Mouse (Mus musculus) forebrain, postnatal 0 days (tissue): ENCODE measurements around the gene Pitpnb. TPM values are rescaled to one million over a fixed set of nuclear protein-coding genes. Genes with fewer than 3 reads are reported as not detected.

Experiments
- ATAC-seq: fragments of 200-750 bp; cut with Nextera tagmentation; 2 replicates; pipeline ENCODE4 v1.8.0; 2017; ENCODE audit warnings: mild to moderate bottlenecking, moderate library complexity
- DNase-seq: peaks from one replicate; pipeline ENCODE4 v3.0.0-alpha.2; 2015
- H3K27ac ChIP-seq: fragments of 300-500 bp; sonication (generic); 2 replicates; pipeline ENCODE4 v1.5.1; 2014; ENCODE audit warnings: low read depth, mild to moderate bottlenecking, antibody characterized with exemption, low read length, moderate library complexity, mixed read lengths
- H3K27me3 ChIP-seq: fragments of 300-500 bp; sonication (generic); 2 replicates; pipeline ENCODE4 v1.6.1; 2014; ENCODE audit warnings: mild to moderate bottlenecking, low read length, mixed read lengths; ENCODE audit not compliant: insufficient read depth
- H3K36me3 ChIP-seq: fragments of 300-500 bp; sonication (generic); 2 replicates; pipeline ENCODE4 v1.6.1; 2014; ENCODE audit warnings: mild to moderate bottlenecking, moderate library complexity; ENCODE audit not compliant: insufficient read depth
- H3K4me1 ChIP-seq: fragments of 300-500 bp; sonication (generic); 2 replicates; pipeline ENCODE4 v1.6.1; 2014; ENCODE audit warnings: antibody characterized with exemption; ENCODE audit not compliant: insufficient read depth
- H3K4me2 ChIP-seq: fragments of 300-500 bp; sonication (generic); 2 replicates; pipeline ENCODE4 v1.6.1; 2014; ENCODE audit warnings: low read depth, mild to moderate bottlenecking, moderate library complexity
- H3K4me3 ChIP-seq: fragments of 300-500 bp; sonication (generic); 2 replicates; pipeline ENCODE4 v1.5.1; 2014; ENCODE audit warnings: low read depth, low read length, mixed read lengths
- H3K9ac ChIP-seq: fragments of 300-500 bp; sonication (generic); 2 replicates; pipeline ENCODE4 v1.6.1; 2014; ENCODE audit warnings: mild to moderate bottlenecking
- H3K9me3 ChIP-seq: fragments of 300-500 bp; sonication (generic); 2 replicates; pipeline ENCODE4 v1.6.1; 2016; ENCODE audit warnings: low read length
- CTCF ChIP-seq: sonication (generic); IDR thresholded peaks from 2 replicates; pipeline ENCODE4 v1.5.1; 2016; ENCODE audit warnings: antibody characterized with exemption, control low read depth, low read depth
- WGBS: fragments of 180-500 bp; shearing (Covaris S2); extraction: QIAGEN DNeasy Blood & Tissue Kit; methylation state at CpG from one replicate; pipeline ENCODE4 v1.1.7; 2014; 5-methylcytosine and 5-hydroxymethylcytosine counted together
- polyA plus RNA-seq: library from polyadenylated mRNA; unstranded; fragments of >200 nt; fragmentation: Nextera tagmentation; extraction: Ambion mirVana; gene quantifications from 2 replicates; pipeline ENCODE4 v1.2.1, GENCODE M21; 2015
- total RNA-seq: library from RNA; depleted of rRNA; stranded (reverse); fragments of >200 nt; gene quantifications from 2 replicates; pipeline ENCODE4 v1.2.3, GENCODE M21; 2014

The Pitpnb gene
- total and polyA plus RNA-seq, 2 experiments from 2014 or later, result 11.2 to 93.0 TPM

DNA sequence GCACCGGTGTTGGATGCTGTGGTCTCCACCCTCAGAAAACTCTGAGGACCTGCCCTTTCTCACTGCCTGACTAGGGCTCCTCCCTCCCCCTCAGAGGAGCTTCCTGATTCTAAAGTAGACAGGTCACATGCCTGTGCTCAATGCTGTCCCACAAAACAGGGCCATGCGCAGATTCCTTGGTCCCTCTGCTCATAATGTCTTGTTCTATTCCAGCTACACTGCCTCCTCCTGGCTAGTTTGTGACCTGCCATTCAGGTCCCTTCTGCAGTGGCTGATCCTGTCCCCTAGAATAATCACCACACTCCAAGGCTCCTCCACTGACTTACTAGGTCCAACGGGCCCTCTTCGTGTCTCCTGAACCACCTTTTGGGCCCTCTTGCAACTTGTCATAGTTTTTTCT, 65.6 kb downstream of the Pitpnb start:
- 80% methylated on average over 4 of the region's 4 CpGs for WGBS
- H3K4me2 ChIP-seq, result no peak overlapping the region

GRCm38 (mm10) chr5:111398471-111398870, 67.9 kb downstream of the Pitpnb start:
- ATAC-seq, result no peak
- H3K36me3 ChIP-seq, result no peaks in the 10 kb centered on the region
- peaks cover 16% of the 10 kb centered on the region for H3K4me1 ChIP-seq
- H3K27me3 ChIP-seq, result no peaks in the 10 kb centered on the region
- WGBS, result 45% methylated on average over 4 of the region's 4 CpGs
- no peak overlapping the region for H3K9ac ChIP-seq
- H3K9me3 ChIP-seq, result no peaks in the 10 kb centered on the region
- H3K4me3 ChIP-seq, result no peak overlapping the region
- DNase-seq, result no peak
- no peak overlapping the region for H3K27ac ChIP-seq
- no peak overlapping the region for H3K4me2 ChIP-seq
- no peak for TF ChIP-seq CTCF

More for the DNA sequence above, 65.6 kb downstream of the Pitpnb start:
- Histone ChIP-seq H3K27ac (no peak overlapping the region), H3K27me3 (no peaks in the 10 kb centered on the region), H3K9ac (no peak overlapping the region), H3K4me1 (peaks cover 23% of the 10 kb centered on the region), H3K9me3 (no peaks in the 10 kb centered on the region), H3K4me3 (no peak overlapping the region), H3K36me3 (no peaks in the 10 kb centered on the region)
- no peak for ATAC-seq
- peak; percentile 35 for TF ChIP-seq CTCF
- DNase-seq, result no peak

DNA sequence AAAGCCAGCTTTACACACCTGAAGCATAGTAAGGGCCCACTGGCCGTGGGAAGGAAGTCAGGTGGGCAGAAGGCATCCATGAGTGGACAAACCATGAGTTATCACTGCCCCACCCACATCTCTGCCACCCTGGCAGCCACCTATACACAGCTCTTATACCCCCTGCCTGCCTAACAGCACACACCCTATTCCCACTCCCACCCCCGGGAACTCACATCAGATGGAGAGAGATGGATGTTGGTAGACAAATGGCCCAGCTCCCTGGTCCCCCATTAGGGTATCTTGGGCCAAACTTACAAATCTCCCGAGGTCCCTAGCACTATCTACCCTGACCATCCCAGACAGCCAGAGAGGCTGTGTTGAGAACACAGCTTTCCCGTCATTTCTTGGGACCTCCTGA, 68.7 kb downstream of the Pitpnb start:
- no peak for DNase-seq
- ATAC-seq, result no peak
- H3K36me3 ChIP-seq, result no peaks in the 10 kb centered on the region
- no peak overlapping the region for H3K9ac ChIP-seq
- H3K27ac ChIP-seq, result no peak overlapping the region
- peaks cover 10% of the 10 kb centered on the region for H3K4me1 ChIP-seq
- WGBS, result 83% methylated on average over 4 of the region's 4 CpGs
- no peak for TF ChIP-seq CTCF
- H3K9me3 ChIP-seq, result no peaks in the 10 kb centered on the region
- no peak overlapping the region for H3K4me3 ChIP-seq
- H3K4me2 ChIP-seq, result no peak overlapping the region
- H3K27me3 ChIP-seq, result no peaks in the 10 kb centered on the region

- no peaks in the 10 kb centered on the region for H3K36me3 ChIP-seq
- no peaks in the 10 kb centered on the region for H3K9me3 ChIP-seq
- H3K27me3 ChIP-seq, result no peaks in the 10 kb centered on the region
- 55% methylated on average over 19 of the region's 19 CpGs for whole genome bisulfite sequencing
- TF ChIP-seq CTCF, result no peak
- DNase-seq (no peak), ATAC-seq (no peak)
- no peak overlapping the region for H3K4me3 ChIP-seq
- H3K4me1 ChIP-seq, result no peaks in the 10 kb centered on the region
- no peak overlapping the region for H3K27ac ChIP-seq
- H3K9ac ChIP-seq, result no peak overlapping the region
- no peak overlapping the region for H3K4me2 ChIP-seq
Observed at GRCm38 (mm10) chr5:111401879-111402650, 71.5 kb downstream of the Pitpnb start.

DNA sequence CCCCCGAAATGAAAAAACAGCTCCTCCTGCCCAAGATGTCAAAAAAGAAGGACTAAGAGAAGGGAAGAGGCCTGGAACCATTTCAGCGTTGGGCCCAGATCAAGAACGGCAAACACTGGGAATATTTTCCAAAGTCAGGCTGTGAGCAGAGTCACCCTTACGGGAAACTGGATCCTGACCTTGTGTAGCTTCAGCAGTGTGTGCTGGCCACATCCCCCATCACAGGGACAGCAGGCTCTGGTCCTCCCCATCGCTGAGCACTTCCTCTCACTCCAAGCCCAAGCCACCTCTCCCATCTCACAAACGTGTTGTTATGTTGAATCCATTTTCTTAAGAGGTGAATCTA, 72.1 kb downstream of the Pitpnb start:
- no peak overlapping the region for H3K27ac ChIP-seq
- H3K4me3 ChIP-seq, result no peak overlapping the region
- no peaks in the 10 kb centered on the region for H3K36me3 ChIP-seq
- 87% methylated on average over 6 of the region's 6 CpGs for WGBS
- H3K27me3 ChIP-seq, result no peaks in the 10 kb centered on the region
- no peak overlapping the region for H3K4me2 ChIP-seq
- TF ChIP-seq CTCF, result no peak
- DNase-seq, result no peak
- H3K9me3 ChIP-seq, result no peaks in the 10 kb centered on the region
- no peaks in the 10 kb centered on the region for H3K4me1 ChIP-seq
- no peak overlapping the region for H3K9ac ChIP-seq
- ATAC-seq, result no peak

DNA sequence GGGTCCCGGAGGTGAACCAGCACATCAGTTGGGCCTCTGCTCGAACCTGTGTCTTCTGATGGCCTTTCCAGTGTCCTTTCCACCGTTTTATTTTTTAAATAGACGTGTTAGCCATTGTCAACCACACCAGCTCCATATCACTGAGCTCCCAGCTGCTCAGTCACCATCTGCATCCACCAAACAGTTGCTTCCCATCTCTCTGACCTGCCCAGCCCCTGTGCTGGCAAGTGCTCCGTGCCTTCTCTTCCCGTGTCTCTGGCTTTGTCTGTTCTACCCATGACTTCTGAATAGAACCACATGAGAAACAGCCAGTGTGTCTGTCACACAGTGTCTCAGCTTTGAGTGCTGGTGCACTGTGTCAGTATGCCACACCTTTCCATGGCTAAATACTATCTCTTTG, 74.2 kb downstream of the Pitpnb start:
- Histone ChIP-seq H3K9ac (no peak overlapping the region), H3K9me3 (no peaks in the 10 kb centered on the region), H3K4me3 (no peak overlapping the region), H3K27ac (no peak overlapping the region), H3K36me3 (no peaks in the 10 kb centered on the region), H3K4me2 (no peak overlapping the region), H3K4me1 (0 out of 2 replicates have a peak, but pooled peaks cover 2% of the 10 kb centered on the region), H3K27me3 (no peaks in the 10 kb centered on the region)
- DNase-seq (no peak), ATAC-seq (no peak)
- 85% methylated on average over 6 of the region's 6 CpGs for WGBS
- no peak for TF ChIP-seq CTCF

DNA sequence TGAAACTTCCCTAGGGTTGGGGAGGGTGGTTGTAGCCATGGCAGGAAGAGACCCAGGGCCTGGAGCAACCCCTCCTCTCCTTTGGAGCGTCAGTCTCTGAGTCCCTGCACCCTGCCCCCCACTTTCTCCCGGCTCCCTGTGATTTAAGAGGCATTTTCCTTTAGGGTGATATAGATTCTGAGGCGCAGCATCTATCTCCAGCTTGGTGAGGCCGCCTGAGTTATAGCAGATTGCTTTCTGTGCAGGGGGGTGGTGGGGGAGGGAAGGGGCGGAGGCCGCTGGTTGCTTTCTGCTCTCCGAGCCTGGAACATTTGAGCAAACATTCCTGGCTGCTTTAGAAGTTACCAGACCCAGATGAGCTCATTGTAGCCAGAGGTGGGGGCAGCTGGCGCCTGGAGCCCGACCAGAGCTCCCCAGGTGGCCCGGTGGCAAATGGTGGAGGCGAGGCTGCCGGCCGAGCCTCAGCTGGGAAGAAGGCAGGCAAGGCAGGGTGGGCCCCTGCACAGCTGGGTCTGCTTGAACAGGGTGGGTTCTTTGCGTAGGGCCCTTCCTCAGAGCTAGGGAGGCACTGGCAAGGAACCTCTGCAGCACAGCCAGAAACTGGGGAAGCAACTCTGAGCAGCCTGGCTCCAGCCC, 78.0 kb downstream of the Pitpnb start:
- peak; percentile 32; the same call in 1 of the 2 replicates for ATAC-seq
- H3K4me3 ChIP-seq, result no peak overlapping the region
- no peak overlapping the region for H3K27ac ChIP-seq
- no peaks in the 10 kb centered on the region for H3K36me3 ChIP-seq
- DNase-seq, result no peak
- TF ChIP-seq CTCF, result no peak
- 31% methylated on average over 14 of the region's 14 CpGs for WGBS
- H3K4me2 ChIP-seq, result no peak overlapping the region
- 0 out of 2 replicates have a peak, but pooled peaks cover 2% of the 10 kb centered on the region for H3K4me1 ChIP-seq
- no peaks in the 10 kb centered on the region for H3K27me3 ChIP-seq
- no peaks in the 10 kb centered on the region for H3K9me3 ChIP-seq
- no peak overlapping the region for H3K9ac ChIP-seq
